Mouse (Mus musculus) heart, adult 11 months (tissue): Measurements from ENCODE around the gene Fam111a.
"Not testable (repeated sequence)": the region's sequence is repeated elsewhere in the genome, so short reads cannot be mapped to it uniquely, and the experiment has no call there.

Experiments used
- DNase-seq: peaks from one replicate; pipeline ENCODE4 v3.0.0; 2022

Fam111a gene

GRCm38 (mm10) chr19:12545440-12545839 is at the start of gene Fam111a:
TSS of gene Fam111a (plus strand) at chr19:12545740.
- DNase-seq: not testable (repeated sequence)

GRCm38 (mm10) chr19:12496241-12496640 is 49.3 kb upstream of the Fam111a start:
- DNase-seq: peak; percentile 92

GRCm38 (mm10) chr19:12497909-12498308 is 47.6 kb upstream of the Fam111a start:
- peak; percentile 49 for DNase-seq

GRCm38 (mm10) chr19:12498321-12498720 is 47.2 kb upstream of the Fam111a start:
- peak; percentile 73 for DNase-seq

- peak; percentile 77 for DNase-seq
Measured at GRCm38 (mm10) chr19:12498941-12499340, 46.6 kb upstream of the Fam111a start.

- peak; percentile 90 for DNase-seq
Measured at GRCm38 (mm10) chr19:12499485-12499884, 46.1 kb upstream of the Fam111a start.

GRCm38 (mm10) chr19:12500124-12500523 is 45.4 kb upstream of the Fam111a start:
- DNase-seq: peak; percentile 97

- DNase-seq: peak; percentile 96
Measured at GRCm38 (mm10) chr19:12500881-12501311, 44.6 kb upstream of the Fam111a start.

GRCm38 (mm10) chr19:12501370-12502347 is 43.9 kb upstream of the Fam111a start, which contains the start of gene Dtx4:
TSS of gene Dtx4 (minus strand) at chr19:12501454.
- DNase-seq: peak; percentile 99

- DNase-seq: no peak
Measured at GRCm38 (mm10) chr19:12502756-12503155, 42.8 kb upstream of the Fam111a start.

GRCm38 (mm10) chr19:12514621-12515020 is 30.9 kb upstream of the Fam111a start:
- no peak for DNase-seq

- peak; percentile 91 for DNase-seq
Measured at GRCm38 (mm10) chr19:12517671-12518540, 27.6 kb upstream of the Fam111a start.

GRCm38 (mm10) chr19:12518541-12518890 is 27.0 kb upstream of the Fam111a start:
- DNase-seq: no peak

GRCm38 (mm10) chr19:12523377-12523776 is 22.2 kb upstream of the Fam111a start:
- DNase-seq: no peak

GRCm38 (mm10) chr19:12537168-12537567 is 8.4 kb upstream of the Fam111a start:
- DNase-seq: no peak

- DNase-seq: no peak
Measured at GRCm38 (mm10) chr19:12539975-12540374, 5.6 kb upstream of the Fam111a start.

GRCm38 (mm10) chr19:12540727-12541126 is 4.8 kb upstream of the Fam111a start:
- DNase-seq: no peak

GRCm38 (mm10) chr19:12541644-12542043 is 3.9 kb upstream of the Fam111a start:
- DNase-seq: no peak

- peak; percentile 82 for DNase-seq
Measured at GRCm38 (mm10) chr19:12549166-12549565, 3.6 kb downstream of the Fam111a start.

- DNase-seq: peak; percentile 37
Measured at GRCm38 (mm10) chr19:12550005-12550942, 4.7 kb downstream of the Fam111a start.

GRCm38 (mm10) chr19:12556293-12556692 is 10.8 kb downstream of the Fam111a start:
- DNase-seq: peak; percentile 17

GRCm38 (mm10) chr19:12558219-12558618 is 12.7 kb downstream of the Fam111a start:
- peak; percentile 80 for DNase-seq
